Mouse (Mus musculus) neural tube, embryonic 14.5 days (tissue): ENCODE results near the gene Tbc1d22a. TPM values are rescaled to one million over a fixed set of nuclear protein-coding genes. Genes with fewer than 3 reads are reported as not detected.
A peak's percentile ranks its signal among the peaks of the same experiment; 100 is the strongest.

Experiments used
- ATAC-seq: fragments of 200-750 bp; cut with Nextera tagmentation; 2 replicates; pipeline ENCODE4 v1.8.0; 2017; ENCODE audit warnings: low read depth, mild to moderate bottlenecking, moderate TSS enrichment, moderate library complexity
- H3K27ac ChIP-seq: fragments of 300-500 bp; sonication (generic); 2 replicates; pipeline ENCODE4 v1.5.1; 2014; ENCODE audit warnings: low read depth, mild to moderate bottlenecking, control low read depth, low read length, moderate library complexity, mixed read lengths
- H3K27me3 ChIP-seq: fragments of 300-500 bp; sonication (generic); 2 replicates; pipeline ENCODE4 v1.6.1; 2014; ENCODE audit warnings: low read length; ENCODE audit not compliant: control insufficient read depth, insufficient read depth
- H3K36me3 ChIP-seq: fragments of 300-500 bp; sonication (generic); 2 replicates; pipeline ENCODE4 v1.6.1; 2014; ENCODE audit warnings: low read length, mixed read lengths; ENCODE audit not compliant: control insufficient read depth, insufficient read depth
- H3K4me1 ChIP-seq: fragments of 300-500 bp; sonication (generic); 2 replicates; pipeline ENCODE4 v1.6.1; 2014; ENCODE audit warnings: low read length; ENCODE audit not compliant: control insufficient read depth, insufficient read depth
- H3K4me2 ChIP-seq: fragments of 300-500 bp; sonication (generic); 2 replicates; pipeline ENCODE4 v1.6.1; 2014; ENCODE audit warnings: mild to moderate bottlenecking, low read depth, low read length, control low read depth
- H3K4me3 ChIP-seq: fragments of 300-500 bp; sonication (generic); 2 replicates; pipeline ENCODE4 v1.5.1; 2014; ENCODE audit warnings: low read depth, low read length, control low read depth, mixed read lengths
- H3K9ac ChIP-seq: fragments of 300-500 bp; sonication (generic); replicated peaks from 2 replicates; pipeline ENCODE4 v1.6.1; 2014; ENCODE audit warnings: low read depth, mild to moderate bottlenecking, control low read depth, low read length, mixed read lengths
- H3K9me3 ChIP-seq: fragments of 300-500 bp; sonication (generic); 2 replicates; pipeline ENCODE4 v1.6.1; 2016; ENCODE audit warnings: low read length; ENCODE audit not compliant: control insufficient read depth
- WGBS: fragments of 180-500 bp; shearing (Covaris S2); extraction: QIAGEN DNeasy Blood & Tissue Kit; methylation state at CpG from one replicate; pipeline ENCODE4 v1.1.7; 2014; 5-methylcytosine and 5-hydroxymethylcytosine counted together
- polyA plus RNA-seq: library from polyadenylated mRNA; unstranded; fragments of >200 nt; fragmentation: Nextera tagmentation; extraction: Ambion mirVana; gene quantifications from 2 replicates; pipeline ENCODE4 v1.2.1, GENCODE M21; 2014

The Tbc1d22a gene
- polyA plus RNA-seq, 1 experiment from 2014 or later, result 8.9 TPM

DNA sequence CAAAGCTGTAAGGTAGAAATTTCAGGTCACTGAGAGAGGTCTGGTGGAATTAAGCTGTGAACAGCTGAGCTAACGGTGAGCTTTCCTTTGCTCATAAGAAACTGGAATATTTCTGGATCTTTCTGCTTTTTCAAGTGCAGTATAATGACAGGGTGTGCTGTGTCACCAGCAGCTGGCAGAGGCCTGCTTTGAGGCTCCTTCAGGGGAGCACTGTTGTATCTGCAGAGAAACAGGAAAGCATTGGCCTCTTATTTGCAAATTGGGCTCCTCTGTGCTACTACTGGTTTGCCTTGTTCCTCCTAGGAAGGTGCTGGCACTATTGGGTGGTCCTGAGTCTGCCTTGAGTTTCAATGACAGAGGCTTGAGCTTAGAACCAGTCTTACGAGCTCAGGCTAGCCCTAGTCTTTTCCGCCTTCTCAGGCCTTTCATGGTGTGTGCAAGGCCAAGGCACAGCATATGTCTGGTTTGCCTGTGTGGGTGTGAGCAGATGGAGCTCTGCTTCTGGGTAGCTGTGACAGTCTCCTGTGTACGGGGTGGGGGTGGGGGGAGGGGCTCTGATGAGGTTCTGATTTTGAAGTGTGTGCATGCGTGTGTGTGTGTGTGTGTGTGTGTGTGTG lies 95.1 kb downstream of the Tbc1d22a start:
- Histone ChIP-seq H3K4me2 (no peak overlapping the region), H3K27me3 (no peaks in the 10 kb centered on the region), H3K27ac (no peak overlapping the region), H3K36me3 (0 out of 2 replicates have a peak, but pooled peaks cover 2% of the 10 kb centered on the region), H3K4me1 (no peaks in the 10 kb centered on the region), H3K9ac (no peak overlapping the region), H3K4me3 (no peak overlapping the region), H3K9me3 (no peaks in the 10 kb centered on the region)
- no peak for ATAC-seq
- 83% methylated on average over 5 of the region's 5 CpGs for WGBS

DNA sequence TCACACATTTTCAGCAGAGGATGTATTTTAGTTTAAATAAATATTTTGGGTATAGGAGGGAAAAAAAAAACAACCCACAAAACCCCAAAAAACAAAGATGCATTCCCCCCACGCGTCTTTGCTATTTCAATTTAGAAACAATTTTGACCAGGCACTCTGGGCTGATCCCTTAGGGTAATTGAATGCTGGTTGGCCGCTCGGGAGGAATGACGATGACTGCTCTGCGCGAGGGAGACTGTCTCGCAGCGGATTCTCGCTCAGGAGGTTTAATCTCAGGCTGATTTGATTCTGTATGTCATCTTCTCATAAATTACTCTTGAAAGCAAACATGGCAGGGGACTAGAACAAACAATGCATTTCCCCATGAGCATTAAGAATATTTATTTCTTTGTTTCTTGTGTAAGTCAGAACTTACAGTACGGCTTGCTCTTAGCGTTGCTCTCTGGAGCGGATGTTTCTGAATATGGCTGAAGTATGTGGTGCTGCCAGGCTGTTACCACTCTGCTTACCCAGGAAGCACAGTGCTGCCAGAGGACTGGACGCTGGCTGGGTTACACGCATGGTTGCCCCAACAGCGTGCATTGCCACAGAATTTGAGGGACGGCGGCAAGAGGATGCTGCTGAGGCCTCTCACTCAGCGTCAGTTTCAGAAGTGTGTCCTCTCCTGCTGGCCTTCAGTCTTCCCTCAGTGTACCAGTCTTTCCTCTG lies 106.7 kb downstream of the Tbc1d22a start:
- H3K9ac ChIP-seq, result no peak overlapping the region
- H3K4me3 ChIP-seq, result no peak overlapping the region
- peaks cover 3% of the 10 kb centered on the region; the same call in 1 of the 2 replicates for H3K4me1 ChIP-seq
- H3K4me2 ChIP-seq, result no peak overlapping the region
- no peak for ATAC-seq
- WGBS, result 43% methylated on average over 19 of the region's 19 CpGs
- no peak overlapping the region for H3K27ac ChIP-seq
- no peaks in the 10 kb centered on the region for H3K36me3 ChIP-seq
- no peaks in the 10 kb centered on the region for H3K27me3 ChIP-seq
- no peaks in the 10 kb centered on the region for H3K9me3 ChIP-seq

DNA sequence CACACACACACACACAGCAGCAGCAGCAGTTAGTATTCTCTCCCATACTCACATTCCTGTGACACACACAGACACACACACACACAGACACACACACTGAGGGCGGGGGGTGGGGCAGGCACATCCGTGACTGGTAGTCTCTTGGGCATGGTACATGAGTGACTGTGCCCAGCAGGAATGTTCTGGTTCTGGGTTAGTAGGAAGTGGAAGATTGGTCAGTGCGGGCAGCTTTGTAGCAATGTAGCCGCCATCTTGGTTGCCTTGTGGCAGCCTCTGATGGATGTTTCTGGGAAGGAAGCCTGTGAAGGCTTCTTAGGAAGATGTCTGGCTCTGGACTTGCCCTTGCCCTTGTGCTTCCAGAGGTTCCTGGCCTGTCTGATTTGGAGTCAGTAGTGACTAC lies 112.1 kb downstream of the Tbc1d22a start:
- Histone ChIP-seq H3K27ac (no peak overlapping the region), H3K9me3 (no peaks in the 10 kb centered on the region), H3K36me3 (no peaks in the 10 kb centered on the region), H3K27me3 (no peaks in the 10 kb centered on the region), H3K9ac (no peak overlapping the region), H3K4me2 (no peak overlapping the region), H3K4me1 (peaks cover 16% of the 10 kb centered on the region), H3K4me3 (no peak overlapping the region)
- WGBS, result 83% methylated on average over 4 of the region's 4 CpGs
- no peak for ATAC-seq

DNA sequence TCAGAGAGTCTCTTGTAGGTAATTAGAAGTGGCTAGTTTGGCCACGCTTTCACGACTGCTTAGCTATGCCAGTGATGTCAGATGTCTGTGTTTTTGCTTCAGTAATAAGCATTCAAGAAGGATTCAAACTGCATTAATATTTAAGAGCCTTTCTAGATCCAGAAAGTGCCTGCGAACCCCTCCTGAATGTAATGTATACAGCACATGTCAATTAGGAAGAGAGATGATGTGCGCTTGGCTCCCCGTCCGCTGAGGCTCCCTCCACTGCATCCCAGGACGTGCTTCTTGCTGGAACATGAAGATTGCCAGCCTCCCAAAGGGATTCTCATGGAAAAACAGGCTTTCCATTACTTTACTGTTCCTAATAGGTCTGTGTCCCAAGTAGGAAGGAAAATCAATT lies 115.7 kb downstream of the Tbc1d22a start:
- Histone ChIP-seq H3K9me3 (no peaks in the 10 kb centered on the region), H3K4me3 (no peak overlapping the region), H3K4me1 (peaks cover 21% of the 10 kb centered on the region), H3K36me3 (no peaks in the 10 kb centered on the region), H3K27ac (no peak overlapping the region), H3K27me3 (no peaks in the 10 kb centered on the region), H3K4me2 (no peak overlapping the region), H3K9ac (no peak overlapping the region)
- 43% methylated on average over 7 of the region's 7 CpGs for WGBS
- no peak for ATAC-seq

DNA sequence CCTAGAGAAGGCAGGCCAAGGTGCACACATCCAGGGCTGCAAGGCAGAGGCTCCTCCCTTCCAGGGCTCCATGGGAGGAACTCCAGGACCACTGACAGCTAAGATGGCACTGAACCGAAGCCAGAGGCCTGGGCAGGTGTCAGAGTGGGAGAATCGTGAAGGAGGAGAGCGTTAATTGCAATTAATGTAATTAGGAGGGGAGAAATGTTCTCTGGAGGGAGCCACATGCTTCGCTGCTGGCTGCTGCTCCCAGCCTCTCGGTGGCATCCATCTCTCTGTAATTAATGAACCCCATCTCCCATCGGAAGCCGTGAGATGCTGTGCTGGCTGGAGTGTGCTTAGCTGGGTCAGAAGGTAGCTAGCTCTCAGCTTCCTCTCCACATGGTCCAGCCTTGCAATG lies 116.2 kb downstream of the Tbc1d22a start:
- H3K36me3 ChIP-seq, result no peaks in the 10 kb centered on the region
- H3K4me1 ChIP-seq, result peaks cover 26% of the 10 kb centered on the region
- no peaks in the 10 kb centered on the region for H3K27me3 ChIP-seq
- ATAC-seq, result peak; percentile 65; the same call in 1 of the 2 replicates
- H3K9me3 ChIP-seq, result no peaks in the 10 kb centered on the region
- no peak overlapping the region for H3K9ac ChIP-seq
- 0 out of 2 replicates have a peak overlapping the region, but pooled peaks have one; percentile 0 for H3K27ac ChIP-seq
- WGBS, result 39% methylated on average over 7 of the region's 7 CpGs
- H3K4me3 ChIP-seq, result no peak overlapping the region
- no peak overlapping the region for H3K4me2 ChIP-seq

DNA sequence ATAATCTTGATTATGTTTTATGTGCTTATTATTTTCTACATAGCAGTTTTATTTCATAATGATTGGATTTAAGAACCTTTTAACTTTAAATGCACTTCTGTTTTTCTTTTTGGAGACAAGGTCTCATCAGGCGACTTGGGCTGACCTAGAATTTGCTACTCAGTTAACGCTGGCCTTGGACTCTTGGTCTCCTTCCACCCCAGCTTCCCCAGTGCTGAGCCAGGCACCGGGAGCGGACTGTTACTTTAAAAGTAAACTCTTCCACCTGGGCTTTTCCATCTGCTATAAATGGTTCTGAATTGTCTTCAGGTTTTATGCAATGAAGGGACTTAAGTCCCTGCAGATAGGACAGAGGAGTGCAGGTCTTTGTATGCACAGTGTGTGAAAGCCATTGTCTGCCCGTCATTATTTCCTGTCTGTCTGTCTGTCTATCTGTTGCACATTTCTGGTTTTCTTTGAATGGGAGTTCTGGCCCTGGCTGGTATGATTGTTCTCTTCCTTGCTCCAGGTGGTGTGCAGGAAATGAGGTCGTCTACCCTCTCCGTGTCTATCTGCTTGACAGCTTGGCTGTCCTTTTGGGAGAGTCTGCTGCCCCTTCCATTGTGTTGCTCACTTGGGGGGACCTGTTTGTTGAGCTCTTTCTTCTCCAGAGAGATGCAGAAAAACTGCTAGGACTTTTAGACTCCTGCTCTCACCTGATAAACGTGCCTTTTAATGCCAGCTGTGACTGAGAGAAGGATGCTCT lies 117.4 kb downstream of the Tbc1d22a start:
- no peak overlapping the region for H3K4me2 ChIP-seq
- no peak overlapping the region for H3K27ac ChIP-seq
- H3K4me1 ChIP-seq, result peaks cover 27% of the 10 kb centered on the region
- no peaks in the 10 kb centered on the region for H3K9me3 ChIP-seq
- ATAC-seq, result no peak
- H3K4me3 ChIP-seq, result no peak overlapping the region
- H3K27me3 ChIP-seq, result no peaks in the 10 kb centered on the region
- WGBS, result 74% methylated on average over 8 of the region's 8 CpGs
- no peaks in the 10 kb centered on the region for H3K36me3 ChIP-seq
- H3K9ac ChIP-seq, result no peak overlapping the region

DNA sequence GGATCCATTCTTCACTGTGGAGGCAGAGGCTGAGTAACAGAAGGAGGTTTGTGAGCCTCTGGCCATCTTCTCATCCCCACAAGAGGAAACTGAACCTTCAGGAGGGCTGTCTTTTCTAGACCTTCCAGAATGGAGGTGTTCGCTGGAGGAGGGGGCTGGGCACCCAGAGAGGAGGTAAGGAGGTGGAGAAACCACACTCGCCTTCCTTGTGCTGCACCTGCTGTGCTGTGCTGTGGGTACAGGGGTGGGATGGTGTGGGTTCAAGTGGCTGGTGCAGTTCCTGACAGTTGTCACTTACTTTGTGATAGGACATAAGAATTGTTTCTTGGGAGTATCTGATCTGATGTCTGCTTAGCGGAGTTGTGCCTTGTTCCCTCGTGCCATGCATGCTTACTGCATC lies 118.9 kb downstream of the Tbc1d22a start:
- Histone ChIP-seq H3K9me3 (no peaks in the 10 kb centered on the region), H3K9ac (no peak overlapping the region), H3K27me3 (no peaks in the 10 kb centered on the region), H3K27ac (no peak overlapping the region), H3K4me2 (no peak overlapping the region), H3K4me3 (no peak overlapping the region), H3K4me1 (peaks cover 27% of the 10 kb centered on the region), H3K36me3 (no peaks in the 10 kb centered on the region)
- ATAC-seq, result no peak
- 94% methylated on average over 4 of the region's 4 CpGs for WGBS

DNA sequence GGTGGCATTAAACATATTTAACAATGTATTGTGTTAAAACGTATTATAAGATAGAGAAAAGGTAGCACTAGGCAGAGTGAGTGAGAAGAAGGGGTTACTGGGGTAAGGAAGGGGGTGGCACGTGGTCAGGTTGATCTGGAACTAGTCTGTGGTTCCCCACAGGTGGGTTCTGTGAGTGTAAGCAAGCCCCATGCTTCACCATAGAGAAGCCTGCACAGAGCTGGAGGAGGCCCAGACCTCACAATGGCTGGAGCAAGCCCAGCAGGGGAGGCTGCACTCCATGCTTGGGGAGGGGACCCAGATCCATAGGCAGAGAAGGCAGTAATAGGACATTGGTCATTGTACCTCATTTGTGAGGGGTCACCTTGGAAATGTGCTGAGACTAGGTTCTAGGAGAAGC lies 119.3 kb downstream of the Tbc1d22a start:
- no peaks in the 10 kb centered on the region for H3K9me3 ChIP-seq
- no peak overlapping the region for H3K4me3 ChIP-seq
- 87% methylated on average over 2 of the region's 2 CpGs for WGBS
- ATAC-seq, result no peak
- no peak overlapping the region for H3K4me2 ChIP-seq
- H3K36me3 ChIP-seq, result no peaks in the 10 kb centered on the region
- peaks cover 29% of the 10 kb centered on the region for H3K4me1 ChIP-seq
- H3K27me3 ChIP-seq, result no peaks in the 10 kb centered on the region
- H3K27ac ChIP-seq, result no peak overlapping the region
- no peak overlapping the region for H3K9ac ChIP-seq

DNA sequence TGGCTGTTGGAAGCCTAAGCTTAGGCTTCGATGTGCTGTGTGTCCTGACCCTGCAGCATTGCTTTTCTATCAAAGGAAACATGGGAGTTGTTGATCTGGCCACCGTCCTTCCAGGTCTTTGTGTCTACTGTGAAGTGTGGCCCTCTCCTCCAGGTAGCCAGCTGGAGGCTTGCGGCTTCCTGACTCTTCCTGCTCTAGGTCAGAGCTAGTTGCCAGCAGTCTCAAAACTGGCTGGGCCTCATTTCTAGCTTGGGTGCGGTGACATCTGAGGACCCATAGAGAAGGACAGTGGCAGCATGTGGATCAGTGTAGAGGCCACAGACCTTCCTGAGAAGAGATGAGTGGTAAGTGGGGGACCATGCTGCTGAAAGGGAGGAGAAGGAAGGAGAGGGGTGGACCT lies 120.0 kb downstream of the Tbc1d22a start:
- Histone ChIP-seq H3K4me2 (no peak overlapping the region), H3K9me3 (no peaks in the 10 kb centered on the region), H3K4me3 (no peak overlapping the region), H3K4me1 (peaks cover 34% of the 10 kb centered on the region), H3K27me3 (no peaks in the 10 kb centered on the region), H3K27ac (no peak overlapping the region), H3K36me3 (no peaks in the 10 kb centered on the region), H3K9ac (no peak overlapping the region)
- 95% methylated on average over 4 of the region's 4 CpGs for WGBS
- no peak for ATAC-seq
